Mouse (Mus musculus): ENCODE data around the gene Itpa.

- TF ChIP-seq POLR2A (IDR thresholded peaks at IDR 0.05; ENCODE audit: insufficient read depth, low read length): no peak
- TF ChIP-seq CTCF (IDR thresholded peaks at IDR 0.05; ENCODE audit: low read depth, low read length): no peak
- no peak for TF ChIP-seq EP300 (IDR thresholded peaks at IDR 0.05; ENCODE audit: insufficient read depth, low read depth, low read length)
Measured at GRCm38 (mm10) chr2:130728906-130729585, 61.6 kb downstream of the Itpa start.
